Comparison of ENCODE assay signal across 20 mouse cellular contexts in the genomic region with DNA sequence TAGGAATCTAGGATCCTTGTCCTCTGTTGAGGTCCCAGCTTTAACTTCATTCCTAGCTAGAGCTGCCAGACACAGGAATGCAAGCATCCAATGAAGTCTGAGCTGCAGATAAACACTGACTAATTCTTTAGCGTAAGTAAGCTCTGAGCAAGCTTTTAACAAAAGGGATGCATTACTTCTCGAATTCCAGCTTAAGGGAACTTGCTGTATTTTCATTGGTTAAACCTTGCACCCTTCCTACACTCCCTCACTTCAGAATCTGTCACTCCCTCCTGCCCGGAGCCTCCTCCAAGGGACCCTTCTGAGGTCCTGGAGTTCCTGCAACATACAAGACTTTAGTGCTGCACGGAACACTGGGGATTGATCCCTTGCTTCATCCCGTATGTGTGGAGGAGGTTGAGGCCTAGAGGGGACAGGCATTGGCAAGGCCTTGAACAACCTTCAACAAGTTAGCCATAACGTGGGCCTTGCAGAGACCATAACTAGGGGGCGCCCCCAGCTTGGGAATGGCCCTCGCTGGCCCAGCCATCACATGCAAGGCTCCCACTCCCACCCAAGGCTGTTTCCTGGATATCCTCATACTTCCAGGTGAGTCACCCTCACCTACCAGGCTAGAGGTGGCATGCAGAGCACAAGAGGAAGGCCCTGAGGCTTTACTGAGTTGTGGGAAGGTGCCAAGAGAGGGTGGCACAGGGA. TPM values are rescaled to one million over a fixed set of nuclear protein-coding genes. Genes with fewer than 3 reads are reported as not detected.
A peak's percentile ranks its signal among the peaks of the same experiment; 100 is the strongest.
DNase-seq lines count a peak whose midpoint lies in the region; ATAC-seq and TF ChIP-seq lines count a peak whose summit lies in the region.
"Had no signal": no experiment of that assay in that cellular context is flagged by ENCODE, and none has a peak within 500 bp of the region (broad histone marks: within the 10 kb centered on the region; RNA-seq: fewer than 3 reads in every experiment).

No protein-coding gene starts in this region.

- H3K9ac ChIP-seq in intestine, embryonic 16.5 days (ENCODE audit: low read depth, low read length) = no peak overlapping the region
- no peak overlapping the region for H3K9ac ChIP-seq in intestine, embryonic 15.5 days
- H3K9ac ChIP-seq in lung, postnatal 0 days (replicated peaks; ENCODE audit: low read depth) = no peak overlapping the region
- no peak overlapping the region for H3K9ac ChIP-seq in stomach, embryonic 15.5 days
- H3K9ac ChIP-seq: embryonic facial prominence, embryonic 15.5 days; liver, embryonic 15.5 days had no signal

- no peak overlapping the region for H3K4me3 ChIP-seq in intestine, embryonic 16.5 days (ENCODE audit: low read length)
- no peak overlapping the region for H3K4me3 ChIP-seq in intestine, embryonic 15.5 days (replicated peaks)
- no peak overlapping the region for H3K4me3 ChIP-seq in lung, postnatal 0 days (ENCODE audit: low read depth, low read length)
- H3K4me3 ChIP-seq in embryonic facial prominence, embryonic 10.5 days = no peak overlapping the region
- H3K4me3 ChIP-seq in stomach, embryonic 15.5 days (replicated peaks) = no peak overlapping the region
- H3K4me3 ChIP-seq: embryonic facial prominence, embryonic 15.5 days; heart, adult 2 months; liver, embryonic 15.5 days had no signal

- ATAC-seq in intestine, embryonic 16.5 days = no peak
- ATAC-seq in intestine, embryonic 15.5 days = no peak
- ATAC-seq in lung, postnatal 0 days = no peak
- no peak for ATAC-seq in stomach, embryonic 15.5 days (ENCODE audit: insufficient read depth, low FRiP score, low read depth)
- ATAC-seq: hindbrain, embryonic 16.5 days; midbrain, embryonic 16.5 days had no signal

- 62% methylated on average over 8 of the region's 8 CpGs for WGBS in intestine, embryonic 16.5 days
- WGBS in intestine, embryonic 15.5 days = 56% methylated on average over 8 of the region's 8 CpGs
- WGBS in lung, postnatal 0 days = 64% methylated on average over 8 of the region's 8 CpGs
- 63% methylated on average over 8 of the region's 8 CpGs for WGBS in embryonic facial prominence, embryonic 10.5 days
- 40% methylated on average over 8 of the region's 8 CpGs for WGBS in stomach, embryonic 15.5 days

- no peak for DNase-seq in lung, postnatal 0 days (ENCODE audit: low spot score)
- no peak for DNase-seq in lung, postnatal 10 days
- no peak for DNase-seq in embryonic facial prominence, embryonic 10.5 days (ENCODE audit: low spot score)
- no peak for DNase-seq in layer of hippocampus, adult 8-10 months (ENCODE audit: low spot score in 2 of 2)
- no peak for DNase-seq in cerebellum, adult 8-10 months
- DNase-seq: adrenal gland, postnatal 10 days; cerebellum, postnatal 10 days; gastrocnemius, postnatal 14 days; heart, adult 2 months; kidney, adult 9 months; layer of hippocampus, postnatal 36 days; lung, postnatal 36 days; right cerebral cortex, adult 18-20 months had no signal

- peaks cover 21% of the 10 kb centered on the region for H3K4me1 ChIP-seq in intestine, embryonic 16.5 days (ENCODE audit: control insufficient read depth, insufficient read depth, low read length)
- H3K4me1 ChIP-seq in intestine, embryonic 15.5 days (replicated peaks) = peaks cover 16% of the 10 kb centered on the region
- H3K4me1 ChIP-seq in lung, postnatal 0 days (ENCODE audit: insufficient read depth, low read depth, low read length) = peaks cover 13% of the 10 kb centered on the region; the same call in 1 of the 2 replicates
- H3K4me1 ChIP-seq in embryonic facial prominence, embryonic 10.5 days = peaks cover 17% of the 10 kb centered on the region
- H3K4me1 ChIP-seq in stomach, embryonic 15.5 days = peaks cover 31% of the 10 kb centered on the region

- H3K36me3 ChIP-seq in intestine, embryonic 16.5 days (ENCODE audit: control insufficient read depth, insufficient read depth, low read length) = no peaks in the 10 kb centered on the region
- H3K36me3 ChIP-seq in intestine, embryonic 15.5 days = no peaks in the 10 kb centered on the region
- H3K36me3 ChIP-seq in lung, postnatal 0 days (ENCODE audit: insufficient read depth, low read length) = no peaks in the 10 kb centered on the region
- H3K36me3 ChIP-seq in embryonic facial prominence, embryonic 10.5 days (replicated peaks) = no peaks in the 10 kb centered on the region
- no peaks in the 10 kb centered on the region for H3K36me3 ChIP-seq in stomach, embryonic 15.5 days
- H3K36me3 ChIP-seq: embryonic facial prominence, embryonic 15.5 days; liver, embryonic 15.5 days had no signal

- TF ChIP-seq EP300 in lung, postnatal 0 days (IDR thresholded peaks at IDR 0.05) = no peak

- H3K9me3 ChIP-seq in intestine, embryonic 16.5 days (ENCODE audit: control insufficient read depth, low read length) = no peaks in the 10 kb centered on the region
- no peaks in the 10 kb centered on the region for H3K9me3 ChIP-seq in intestine, embryonic 15.5 days
- no peaks in the 10 kb centered on the region for H3K9me3 ChIP-seq in lung, postnatal 0 days (ENCODE audit: low read length)
- no peaks in the 10 kb centered on the region for H3K9me3 ChIP-seq in embryonic facial prominence, embryonic 10.5 days
- H3K9me3 ChIP-seq in stomach, embryonic 15.5 days = no peaks in the 10 kb centered on the region
- H3K9me3 ChIP-seq: embryonic facial prominence, embryonic 15.5 days; liver, embryonic 15.5 days had no signal

- no peak overlapping the region for H3K4me2 ChIP-seq in intestine, embryonic 16.5 days (ENCODE audit: low read depth, low read length)
- no peak overlapping the region for H3K4me2 ChIP-seq in intestine, embryonic 15.5 days (replicated peaks)
- no peak overlapping the region for H3K4me2 ChIP-seq in lung, postnatal 0 days (replicated peaks; ENCODE audit: low read depth, low read length)
- no peak overlapping the region for H3K4me2 ChIP-seq in stomach, embryonic 15.5 days
- H3K4me2 ChIP-seq: embryonic facial prominence, embryonic 15.5 days; liver, embryonic 15.5 days had no signal

- H3K27ac ChIP-seq in intestine, embryonic 16.5 days (ENCODE audit: low read length) = 0 out of 2 replicates have a peak overlapping the region, but pooled peaks have one; percentile 29
- no peak overlapping the region for H3K27ac ChIP-seq in intestine, embryonic 15.5 days
- no peak overlapping the region for H3K27ac ChIP-seq in lung, postnatal 0 days (ENCODE audit: low read length)
- H3K27ac ChIP-seq in embryonic facial prominence, embryonic 10.5 days (replicated peaks) = 0 out of 2 replicates have a peak overlapping the region, but pooled peaks have one; percentile 21
- peak overlapping the region; percentile 64; the same call in 1 of the 2 replicates for H3K27ac ChIP-seq in stomach, embryonic 15.5 days
- H3K27ac ChIP-seq: embryonic facial prominence, embryonic 15.5 days; heart, adult 2 months; liver, embryonic 15.5 days had no signal

- no peaks in the 10 kb centered on the region for H3K27me3 ChIP-seq in intestine, embryonic 16.5 days (replicated peaks; ENCODE audit: control insufficient read depth, insufficient read depth, low read length)
- H3K27me3 ChIP-seq in intestine, embryonic 15.5 days (replicated peaks) = no peaks in the 10 kb centered on the region
- no peaks in the 10 kb centered on the region for H3K27me3 ChIP-seq in lung, postnatal 0 days (replicated peaks; ENCODE audit: insufficient read depth, low read length)
- no peaks in the 10 kb centered on the region for H3K27me3 ChIP-seq in embryonic facial prominence, embryonic 10.5 days (replicated peaks; ENCODE audit: low read depth, poor library complexity, severe bottlenecking)
- no peaks in the 10 kb centered on the region for H3K27me3 ChIP-seq in stomach, embryonic 15.5 days (replicated peaks)
- H3K27me3 ChIP-seq: embryonic facial prominence, embryonic 15.5 days; liver, embryonic 15.5 days had no signal

- TF ChIP-seq CTCF in lung, postnatal 0 days (IDR thresholded peaks at IDR 0.05) = 0 out of 2 replicates have a peak, but pooled peaks have one; percentile 20

RNA-seq across cellular contexts. Expression of gene P2ry2, which starts 31.3 kb away (rescaled TPM):
- polyA plus RNA-seq in intestine, embryonic 16.5 days (2015; fragmentation: Nextera tagmentation; extraction: Ambion mirVana) = 3.1 and 3.3 TPM in 2 replicates
- 2.7 TPM in 2 replicates for polyA plus RNA-seq in intestine, embryonic 15.5 days (2015; fragmentation: Nextera tagmentation; extraction: Ambion mirVana)
- 11.5 and 11.6 TPM in 2 replicates for polyA plus RNA-seq in lung, postnatal 0 days (2015; fragmentation: Nextera tagmentation; extraction: Ambion mirVana)
- 0.31 and 0.50 TPM in 2 replicates for polyA plus RNA-seq in embryonic facial prominence, embryonic 10.5 days (2016; fragmentation: Nextera tagmentation; extraction: Ambion mirVana)
- 3.0 and 4.9 TPM in 2 replicates for polyA plus RNA-seq in stomach, embryonic 15.5 days (2015; fragmentation: Nextera tagmentation; extraction: Ambion mirVana)
- total RNA-seq in layer of hippocampus, adult 8-10 months (2022) = 1 to 10 TPM in 2 of 4 experiments, under 1 TPM in 2; 0.60 to 4.5 (median 1.9) TPM

RNA-seq across cellular contexts. Expression of gene Fchsd2, which starts 48.7 kb away (rescaled TPM):
- polyA plus RNA-seq in intestine, embryonic 16.5 days (2015; fragmentation: Nextera tagmentation; extraction: Ambion mirVana) = 19.7 and 23.6 TPM in 2 replicates
- 20.3 and 21.0 TPM in 2 replicates for polyA plus RNA-seq in intestine, embryonic 15.5 days (2015; fragmentation: Nextera tagmentation; extraction: Ambion mirVana)
- polyA plus RNA-seq in lung, postnatal 0 days (2015; fragmentation: Nextera tagmentation; extraction: Ambion mirVana) = 16.0 and 17.7 TPM in 2 replicates
- polyA plus RNA-seq in embryonic facial prominence, embryonic 10.5 days (2016; fragmentation: Nextera tagmentation; extraction: Ambion mirVana) = 18.7 and 20.9 TPM in 2 replicates
- polyA plus RNA-seq in stomach, embryonic 15.5 days (2015; fragmentation: Nextera tagmentation; extraction: Ambion mirVana) = 20.0 and 21.2 TPM in 2 replicates
- 10 to 100 TPM; 40.1 to 46.5 (median 43.4) TPM for total RNA-seq in layer of hippocampus, adult 8-10 months (2022)

Comparison
In these comparisons a context has a peak if more than half of its experiments do, and no peak if none do; other contexts are left out.
1. H3K27ac ChIP-seq: peak in intestine, embryonic 16.5 days (single experiment), embryonic facial prominence, embryonic 10.5 days (single experiment) and stomach, embryonic 15.5 days (single experiment); none in intestine, embryonic 15.5 days (single experiment) and lung, postnatal 0 days (single experiment).